Mouse (Mus musculus) brain, adult 2 months (tissue): Measurements from ENCODE around the gene Plcd3.

Source experiments
- DNase-seq: peaks from one replicate; pipeline ENCODE4 v3.0.0; 2011; ENCODE audit warnings: low read depth, low spot score

Gene Plcd3

DNA sequence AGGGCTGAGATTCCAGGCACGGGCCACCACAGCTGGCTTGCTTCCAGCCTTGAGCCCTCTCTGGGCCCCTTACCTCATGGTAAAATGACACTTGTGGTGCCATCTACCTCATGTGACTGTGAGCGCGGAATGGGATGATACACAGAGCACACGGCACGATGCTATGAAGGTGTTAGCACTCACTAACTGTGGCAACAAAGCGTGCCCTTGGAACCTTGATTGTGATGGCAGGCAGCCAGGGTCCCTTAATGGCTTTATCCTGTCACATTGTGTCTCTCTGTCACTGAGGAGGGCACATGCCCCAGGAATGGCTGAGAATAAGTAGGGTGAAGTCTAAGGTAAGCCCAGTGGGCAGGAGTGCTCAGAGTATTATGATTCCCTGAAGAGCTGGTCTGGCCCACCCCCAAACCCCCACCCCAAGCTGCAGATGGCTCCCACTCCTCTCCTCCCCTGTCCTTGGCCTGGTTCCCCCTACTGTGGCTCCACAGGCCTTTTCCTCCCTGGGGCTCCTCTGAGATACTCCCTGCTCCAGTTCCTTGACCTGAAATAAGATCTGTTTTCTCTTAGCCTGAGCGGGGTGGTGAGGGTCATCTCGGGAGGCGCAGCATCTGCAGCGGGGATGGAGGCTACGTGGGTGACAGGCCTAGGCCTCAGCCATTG lies 2.8 kb downstream of the Plcd3 start:
- no peak for DNase-seq

DNA sequence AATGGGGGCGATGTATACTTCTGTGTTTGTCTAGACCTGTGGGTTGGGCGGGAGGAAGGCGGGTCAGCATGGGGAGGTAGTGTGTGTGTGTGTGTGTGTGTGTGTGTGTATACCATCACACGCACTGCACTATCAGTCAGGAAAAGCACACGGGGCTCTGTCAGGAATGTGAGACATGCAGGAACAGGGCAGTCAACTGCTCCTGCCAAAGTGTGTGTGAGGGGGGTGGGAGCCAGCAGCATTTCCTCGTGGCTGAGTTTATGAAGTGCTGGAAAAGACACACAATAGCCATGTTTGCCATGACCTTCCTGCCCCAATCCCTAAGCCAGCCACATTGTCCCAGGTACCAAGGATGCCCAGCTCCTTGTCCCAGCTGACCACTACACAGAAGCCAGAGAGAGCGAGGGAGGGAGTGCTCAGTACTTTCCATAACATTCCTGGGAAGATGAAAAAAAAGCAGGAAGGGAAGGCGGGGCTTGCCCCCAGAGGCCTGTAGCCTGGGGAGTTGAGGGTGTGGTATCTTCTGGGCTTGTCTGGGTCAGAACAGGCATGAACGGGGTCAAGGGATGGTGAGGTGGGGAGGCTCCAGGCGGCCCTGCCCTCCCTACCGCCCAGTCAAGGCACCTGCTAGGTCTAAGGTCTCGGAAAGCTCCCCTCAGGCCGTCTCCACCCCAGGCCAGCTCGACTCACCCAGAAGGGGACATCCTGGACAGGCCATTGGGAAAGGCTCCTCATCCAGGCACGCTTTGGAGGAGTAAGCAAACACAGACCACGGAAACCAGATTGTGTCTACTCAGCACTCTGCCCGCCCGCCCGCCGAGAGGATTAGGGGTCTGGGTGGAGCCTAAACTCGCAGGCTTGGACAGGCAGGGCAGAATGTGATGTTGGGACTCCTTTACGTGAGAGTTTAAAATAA lies 4.2 kb downstream of the Plcd3 start:
- DNase-seq, result no peak

DNA sequence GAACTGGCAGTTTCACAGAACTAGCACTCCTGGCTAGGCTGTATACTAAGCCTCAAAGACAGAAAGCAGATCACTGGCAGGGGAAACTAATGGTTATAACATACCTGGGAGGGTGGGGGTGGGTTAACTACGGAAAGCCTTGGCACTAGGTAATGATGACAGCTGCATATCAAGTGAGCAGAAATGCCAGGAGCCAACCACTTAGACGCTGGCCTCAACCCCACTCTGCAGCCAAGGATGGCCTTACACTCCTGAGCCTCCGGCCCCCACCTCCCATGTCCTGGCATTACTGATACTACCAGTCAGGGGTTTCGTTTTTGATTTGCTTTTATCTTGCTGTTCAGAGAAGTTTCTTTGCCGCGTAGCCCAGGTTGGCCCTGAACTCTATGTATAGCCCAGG lies 5.7 kb downstream of the Plcd3 start:
- no peak for DNase-seq

DNA sequence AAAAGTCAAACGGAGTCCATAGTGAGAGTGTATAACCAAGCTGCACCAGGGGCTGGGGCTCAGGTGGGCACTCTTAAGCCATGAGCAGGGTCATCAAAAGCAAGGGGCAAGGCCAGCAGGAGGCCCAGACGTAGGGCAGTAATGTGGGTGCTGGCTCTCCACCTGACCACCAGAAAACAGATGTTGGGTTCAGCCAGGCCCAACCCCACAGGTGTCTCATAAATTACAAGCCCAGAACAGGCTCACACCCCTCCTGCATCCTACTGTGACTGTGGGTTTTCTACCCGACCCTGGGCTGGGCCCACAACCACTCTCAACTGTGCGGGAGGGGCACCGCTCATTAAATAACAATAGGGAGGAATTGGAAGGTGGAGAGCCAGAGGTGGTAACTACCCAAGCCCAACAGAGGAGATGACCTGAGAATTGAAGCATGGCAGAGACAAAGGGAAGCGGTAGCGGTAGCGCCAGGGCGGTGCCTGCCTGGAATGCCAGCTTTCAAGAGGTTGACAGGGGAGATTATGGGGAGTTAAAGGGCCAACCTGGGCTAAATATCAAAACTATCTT lies 6.3 kb downstream of the Plcd3 start:
- no peak for DNase-seq

DNA sequence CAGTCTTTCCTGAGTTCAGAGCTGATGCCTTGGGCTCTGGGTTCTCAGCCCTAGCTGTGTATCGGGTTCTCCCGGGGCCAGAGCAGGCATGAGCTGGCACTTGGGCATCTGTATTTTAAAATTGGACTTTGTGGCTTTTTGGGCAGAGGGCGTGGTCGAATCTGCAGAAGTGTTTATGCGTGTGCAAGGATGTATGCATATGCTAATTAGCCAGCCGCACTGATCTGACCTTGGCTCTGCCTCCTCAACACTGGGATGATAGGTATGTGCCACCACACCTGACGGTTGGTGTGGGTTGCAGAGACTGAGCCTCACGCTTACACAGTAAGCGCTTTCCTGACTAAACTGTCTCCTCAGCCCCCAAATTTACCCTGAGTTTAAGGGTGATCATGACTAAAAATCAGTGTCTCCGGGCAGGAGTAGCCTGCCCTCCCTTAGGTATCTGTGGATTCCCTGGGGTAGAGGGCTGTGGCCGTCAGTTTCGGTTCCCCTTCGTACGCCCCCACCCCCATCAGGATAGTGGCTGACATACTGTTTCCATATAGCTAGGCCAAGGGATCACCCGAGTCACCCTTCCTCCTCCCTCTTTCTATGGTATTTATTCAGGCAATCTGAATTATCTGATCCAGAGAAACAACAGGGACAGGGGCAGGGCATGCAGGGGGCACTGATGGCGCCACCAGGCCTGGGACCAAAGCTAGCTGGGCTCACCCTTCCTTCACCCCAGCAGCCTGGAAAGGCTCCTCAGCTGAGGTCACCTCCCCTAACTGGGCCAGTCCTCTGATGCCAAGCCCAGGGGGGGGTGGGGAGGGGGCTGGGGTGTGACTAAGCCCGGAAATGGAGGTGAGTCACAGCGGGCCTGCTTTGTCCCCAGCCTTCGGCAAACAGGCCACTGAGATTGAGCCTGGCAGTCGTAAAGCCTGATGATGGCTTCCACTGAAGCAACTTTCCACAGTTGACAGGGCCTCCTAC lies 7.3 kb downstream of the Plcd3 start:
- DNase-seq, result no peak

- no peak for DNase-seq
These were observed 8.2 kb downstream of the Plcd3 start for GRCm38 (mm10) chr11:103093306-103093705.

GRCm38 (mm10) chr11:103081631-103082030 lies 19.8 kb downstream of the Plcd3 start:
- no peak for DNase-seq

DNA sequence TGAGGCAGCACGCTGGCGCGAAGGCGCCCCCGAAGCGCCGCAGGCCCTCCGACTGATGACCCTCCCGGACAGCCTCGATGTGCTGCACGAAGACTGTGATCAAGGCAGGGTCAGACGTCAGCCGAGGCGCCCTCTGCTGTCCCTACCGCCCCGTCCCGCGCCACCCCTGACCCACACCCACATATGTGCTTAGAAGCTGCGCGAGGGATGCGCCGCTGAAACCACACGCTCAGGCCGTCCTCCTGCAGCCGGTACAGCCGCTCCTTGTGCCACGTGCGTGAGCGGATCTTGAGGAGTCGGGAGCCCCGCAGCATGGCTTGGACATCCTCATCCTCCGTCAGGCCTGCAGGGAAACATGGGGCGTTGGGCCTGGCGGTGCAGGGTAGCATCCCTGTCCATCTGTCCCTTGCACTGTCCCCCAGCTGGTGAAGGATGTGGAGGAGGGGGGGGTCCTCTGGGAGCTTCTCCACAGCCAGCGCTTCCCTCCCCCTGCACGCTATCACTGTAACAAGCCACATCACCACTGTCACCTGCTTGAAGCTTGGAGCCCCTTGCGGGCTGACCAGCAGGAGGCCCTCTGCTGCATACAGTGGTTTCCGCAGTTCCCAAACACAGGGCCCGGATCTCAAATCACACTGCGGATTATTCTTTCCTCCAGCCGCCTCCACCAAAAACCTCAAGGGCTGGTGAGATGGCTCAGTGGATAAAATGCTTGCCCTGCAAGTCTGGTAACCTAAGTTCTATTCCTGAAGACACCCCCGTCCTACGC lies 21.0 kb downstream of the Plcd3 start:
- peak; percentile 69 for DNase-seq

- no peak for DNase-seq
These were observed 23.3 kb downstream of the Plcd3 start for GRCm38 (mm10) chr11:103078131-103078530.

- no peak for DNase-seq
These were observed 24.9 kb downstream of the Plcd3 start for GRCm38 (mm10) chr11:103076581-103076980.

DNA sequence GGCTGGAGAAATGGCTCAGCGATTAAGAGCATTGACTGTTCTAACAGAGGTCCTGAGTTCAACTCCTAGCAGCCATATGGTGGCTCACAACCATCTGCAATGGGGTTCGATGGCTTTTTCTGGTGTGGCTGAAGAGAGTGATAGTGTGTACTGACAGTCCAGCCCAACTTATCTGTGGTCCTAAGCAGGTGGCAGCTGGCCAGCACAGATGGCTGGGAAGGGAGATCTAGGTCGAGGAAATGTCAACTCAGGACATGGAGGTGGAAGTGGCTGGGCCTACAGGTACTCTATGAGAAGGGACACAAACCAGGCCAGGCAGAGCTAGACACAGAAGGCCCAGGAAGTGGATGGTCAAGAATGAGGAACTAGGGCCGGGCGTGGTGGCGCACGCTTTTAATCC lies 25.4 kb downstream of the Plcd3 start:
- DNase-seq, result peak; percentile 79

GRCm38 (mm10) chr11:103074796-103075323 lies 26.6 kb downstream of the Plcd3 start:
- no peak for DNase-seq

- DNase-seq, result no peak
These were observed 27.3 kb downstream of the Plcd3 start for GRCm38 (mm10) chr11:103074121-103074650.

DNA sequence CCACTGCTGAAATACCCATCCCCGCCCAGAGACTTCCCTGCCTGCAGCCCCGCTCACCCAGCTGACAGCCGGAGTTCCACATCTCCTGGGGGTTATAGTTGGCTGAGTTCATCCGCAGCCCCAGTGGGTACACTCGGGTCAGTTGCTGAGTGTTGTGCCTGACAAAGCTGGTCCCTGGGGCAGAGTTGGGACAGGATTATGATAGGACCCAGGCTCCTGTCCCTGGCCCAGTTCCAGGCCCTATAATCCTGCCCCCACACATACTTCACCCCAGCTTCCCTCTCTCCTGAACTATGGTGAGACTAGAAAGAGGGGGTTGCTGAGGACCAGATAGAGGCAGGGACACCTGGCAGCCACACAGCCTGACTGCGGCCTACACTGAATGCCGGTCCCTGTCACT lies 27.8 kb downstream of the Plcd3 start:
- no peak for DNase-seq

GRCm38 (mm10) chr11:103070322-103070880 lies 31.1 kb downstream of the Plcd3 start:
- no peak for DNase-seq

DNA sequence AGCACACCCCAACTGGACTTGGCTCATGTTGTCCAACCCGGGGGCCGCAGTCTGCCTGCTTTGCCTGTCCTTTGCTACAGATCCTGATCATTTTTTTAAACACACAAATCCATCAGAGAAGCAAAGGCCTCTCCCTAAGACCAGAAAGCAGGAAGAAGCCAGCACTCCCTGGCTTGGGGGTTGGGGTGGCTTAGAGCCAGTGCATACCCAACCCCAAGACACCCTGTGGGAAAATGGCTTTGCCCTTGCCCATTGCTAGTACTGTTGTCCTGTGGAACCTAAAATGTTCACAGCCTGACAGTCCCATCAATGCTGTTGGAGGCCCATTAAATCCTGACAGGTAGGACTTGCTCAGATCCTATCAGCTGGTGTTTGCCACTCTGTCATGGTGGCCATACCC lies 31.7 kb downstream of the Plcd3 start:
- DNase-seq, result no peak

DNA sequence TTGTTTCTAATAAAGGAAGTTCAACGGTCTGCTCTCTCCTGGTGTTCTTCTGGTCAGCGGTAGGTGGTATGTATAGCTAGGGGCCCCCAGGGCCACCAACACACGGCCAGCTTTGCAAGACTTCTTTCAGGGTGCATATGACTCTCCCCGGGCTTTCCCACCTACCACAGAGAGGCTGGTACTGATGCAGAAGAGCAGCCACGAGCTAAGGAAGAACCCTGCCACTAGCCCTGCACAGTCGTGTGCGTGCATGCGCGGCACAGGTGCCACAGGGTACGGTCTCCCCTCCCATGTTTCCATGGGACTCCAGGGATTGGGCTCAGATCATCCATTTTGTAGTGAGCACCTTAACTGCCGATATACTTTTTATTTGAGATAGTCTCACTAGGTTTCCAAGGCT lies 32.6 kb downstream of the Plcd3 start:
- DNase-seq, result no peak

- DNase-seq, result no peak
These were observed 33.2 kb downstream of the Plcd3 start for GRCm38 (mm10) chr11:103068272-103068671.

GRCm38 (mm10) chr11:103067457-103068001 lies 33.9 kb downstream of the Plcd3 start:
- DNase-seq, result peak; percentile 43

DNA sequence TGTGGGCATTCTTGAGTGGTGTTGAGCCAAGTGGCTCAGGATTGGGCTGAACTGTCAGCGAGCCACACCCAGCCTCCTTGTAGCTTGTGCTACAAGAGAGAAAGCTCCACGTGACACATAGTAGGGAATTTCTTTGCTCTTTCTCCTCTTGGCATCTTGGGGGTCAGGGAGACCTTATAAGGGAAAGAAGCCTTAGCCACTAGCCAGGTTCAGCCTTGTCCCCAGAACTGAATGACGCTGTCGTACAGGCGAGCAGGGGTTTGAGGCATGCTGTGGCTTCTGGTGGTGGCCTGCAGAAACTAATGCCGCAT lies 34.5 kb downstream of the Plcd3 start:
- no peak for DNase-seq
